Mouse (Mus musculus): ENCODE measurements around the gene Pmepa1.

- TF ChIP-seq CTCF (IDR thresholded peaks at IDR 0.05; ENCODE audit: low read depth) (peak; percentile 99), EP300 (optimal IDR thresholded peaks at IDR 0.05) (no peak)
These were observed 90.0 kb downstream of the Pmepa1 start for GRCm38 (mm10) chr2:173186047-173186943.

All from stomach, postnatal 0 days (tissue).